Mouse (Mus musculus) CD4-positive helper T cell, adult 2 months (primary cell): ENCODE data around the gene Gm10118.

Experiments
- DNase-seq: peaks from one replicate; pipeline ENCODE4 v3.0.0-alpha.2; 2012; ENCODE audit warnings: low read depth, missing footprints, low spot score

The Gm10118 gene

GRCm38 (mm10) chr10:63927334-63927733 is at the start of gene Gm10118:
TSS of gene Gm10118 (minus strand) at chr10:63927434.
- DNase-seq = no peak

- no peak for DNase-seq
Measured at GRCm38 (mm10) chr10:63972300-63972699, 45.1 kb upstream of the Gm10118 start.

- DNase-seq = no peak
Measured at GRCm38 (mm10) chr10:63954308-63954930, 27.2 kb upstream of the Gm10118 start.

- no peak for DNase-seq
Measured at GRCm38 (mm10) chr10:63951481-63951880, 24.2 kb upstream of the Gm10118 start.

DNA sequence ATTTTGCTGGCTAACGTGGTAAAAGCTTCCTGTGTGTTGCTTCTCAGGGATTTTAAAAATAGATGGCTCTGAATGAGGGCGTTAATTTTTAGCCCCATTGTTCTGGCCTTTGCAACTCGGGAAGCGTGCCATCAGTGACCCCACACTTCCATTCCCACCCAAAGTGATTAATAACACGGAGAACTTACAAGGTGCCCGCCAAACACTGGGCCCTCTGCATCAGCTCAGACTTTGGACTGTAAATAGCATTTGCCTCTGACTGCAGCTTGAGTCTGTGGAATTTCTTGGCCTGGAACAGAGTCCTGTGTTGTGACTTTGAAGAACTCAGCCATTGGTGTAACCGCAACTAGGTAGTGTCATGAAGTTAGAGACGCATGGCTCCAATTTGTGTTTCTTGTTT is 23.6 kb upstream of the Gm10118 start:
- no peak for DNase-seq

- no peak for DNase-seq
Measured at GRCm38 (mm10) chr10:63947266-63947665, 20.0 kb upstream of the Gm10118 start.

GRCm38 (mm10) chr10:63945534-63945933 is 18.3 kb upstream of the Gm10118 start:
- no peak for DNase-seq

DNA sequence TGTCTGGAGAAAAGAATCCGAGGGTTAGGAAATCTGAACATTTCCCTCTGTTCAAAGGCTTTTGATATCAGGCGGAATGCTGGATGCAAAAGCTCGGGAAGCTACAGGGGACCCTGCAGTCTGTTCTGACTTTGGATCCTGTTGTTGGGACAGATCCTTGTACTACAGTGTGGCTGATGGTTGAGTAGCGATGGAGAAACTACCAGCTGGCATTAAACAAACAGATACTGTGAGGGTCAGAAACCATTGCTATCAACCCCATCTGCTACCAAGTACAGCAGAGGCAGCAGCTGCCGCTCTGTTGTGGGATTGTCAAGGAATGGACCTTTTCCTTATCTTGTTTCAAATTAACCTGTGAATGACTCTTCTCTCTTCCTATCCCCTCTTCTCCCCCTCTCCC is 6.7 kb upstream of the Gm10118 start:
- no peak for DNase-seq

DNA sequence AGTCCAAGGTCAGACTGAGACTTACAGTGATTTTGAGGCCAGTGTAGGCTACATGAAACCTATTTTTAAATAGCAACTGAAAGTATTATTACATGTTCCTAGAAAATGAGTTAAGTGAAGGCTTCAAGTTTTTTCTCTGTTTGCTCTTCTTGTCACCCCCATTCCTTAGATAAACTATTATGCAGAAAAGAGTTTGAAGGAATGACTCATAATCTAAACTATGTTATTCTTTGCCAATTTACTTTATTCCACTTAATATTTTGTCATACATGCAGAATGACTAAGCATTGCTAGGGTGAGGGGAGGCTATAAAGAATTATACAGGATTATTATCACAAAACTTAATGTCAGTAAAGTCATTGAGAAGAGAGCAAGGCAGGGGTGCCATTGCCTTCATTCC is 18.4 kb downstream of the Gm10118 start:
- DNase-seq = no peak

DNA sequence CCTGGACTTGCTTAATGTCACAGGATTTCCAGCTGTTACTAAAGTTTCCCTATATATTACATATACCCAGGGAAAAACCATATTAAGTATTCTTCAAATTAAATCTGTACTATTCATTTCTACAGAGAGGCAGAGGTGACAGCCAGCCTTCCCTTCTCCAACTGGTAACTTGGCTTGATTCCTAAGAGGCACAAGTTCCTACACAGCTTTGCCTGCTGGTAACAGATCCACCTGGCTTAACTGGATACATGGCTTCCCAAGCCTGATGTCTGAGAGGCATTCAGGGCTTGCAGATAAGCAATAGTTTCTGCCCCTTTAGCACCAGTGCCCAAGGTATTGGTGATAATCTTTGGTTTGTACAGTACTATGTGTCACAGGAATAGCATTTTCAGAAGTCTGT is 27.3 kb downstream of the Gm10118 start:
- no peak for DNase-seq

DNA sequence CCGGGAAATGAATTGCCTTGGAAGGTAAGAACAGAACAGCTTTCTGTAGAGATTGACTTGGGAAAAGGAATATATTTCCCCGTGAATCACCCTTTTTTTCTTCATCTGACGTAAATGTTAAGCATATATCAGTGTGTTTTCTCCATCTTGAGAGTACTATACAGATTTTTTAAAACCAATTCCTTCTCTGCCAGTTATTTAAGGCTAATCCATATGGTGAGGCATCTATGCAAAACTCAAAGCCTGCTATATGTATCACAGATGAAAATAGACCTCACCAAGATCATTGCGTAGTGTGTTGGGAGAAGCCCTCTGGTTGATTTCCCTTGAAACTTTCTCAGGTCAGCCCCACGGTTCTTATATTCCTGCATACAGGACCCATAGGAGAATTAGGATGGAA is 32.6 kb downstream of the Gm10118 start:
- no peak for DNase-seq

GRCm38 (mm10) chr10:63886449-63887088 is 40.7 kb downstream of the Gm10118 start:
- DNase-seq = no peak

DNA sequence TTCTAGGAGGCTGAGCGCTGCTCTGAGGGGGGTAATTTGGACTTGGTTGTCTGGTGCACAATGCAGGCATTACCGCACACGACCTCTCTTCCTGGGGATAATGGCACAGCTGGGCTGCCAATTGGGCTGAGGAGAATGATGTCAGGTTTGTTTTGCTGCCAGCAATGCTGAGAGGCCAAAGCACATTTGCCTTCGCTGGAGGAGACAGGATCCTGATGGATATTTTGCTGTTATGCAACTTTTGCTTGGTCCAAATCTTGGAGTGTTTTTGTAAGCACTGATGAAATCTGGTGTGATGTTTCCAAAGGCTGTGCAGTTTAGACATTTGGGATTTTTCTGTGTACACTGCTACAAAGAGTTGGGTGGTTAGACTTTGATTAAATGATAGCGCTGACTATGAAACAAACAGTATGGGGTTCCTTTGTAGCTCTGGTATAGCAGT is 46.8 kb downstream of the Gm10118 start:
- DNase-seq = no peak
